In the genomic region with DNA sequence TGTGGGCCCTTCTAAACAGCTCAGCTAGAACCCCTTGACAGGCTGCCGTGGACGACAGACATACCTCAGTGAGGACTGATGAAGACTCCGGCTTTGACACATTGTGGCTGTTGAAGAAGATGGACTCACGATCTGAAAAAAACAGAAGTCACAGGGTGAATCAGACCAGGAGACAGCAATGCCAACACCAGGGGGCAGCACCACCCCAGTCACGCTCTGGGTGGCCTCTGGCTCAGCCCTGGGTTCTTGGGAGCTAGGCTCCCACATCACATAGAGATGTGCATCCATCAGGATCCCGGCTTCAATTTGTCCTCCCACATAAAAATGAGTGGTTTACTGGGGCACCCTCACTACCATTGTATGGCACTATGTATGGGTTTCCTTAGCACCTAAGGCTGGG, we compare ENCODE assay signal across 9 mouse cellular contexts. TPM values are rescaled to one million over a fixed set of nuclear protein-coding genes. Genes with fewer than 3 reads are reported as not detected.
DNase-seq lines count a peak whose midpoint lies in the region; ATAC-seq lines count a peak whose summit lies in the region.
"Had no signal": no experiment of that assay in that cellular context is flagged by ENCODE, and none has a peak within 500 bp of the region (broad histone marks: within the 10 kb centered on the region; RNA-seq: fewer than 3 reads in every experiment).

No protein-coding gene starts in this region.

- H3K4me1 ChIP-seq in kidney, embryonic 16.5 days (ENCODE audit: insufficient read depth, low read length): no peaks in the 10 kb centered on the region
- H3K4me1 ChIP-seq in liver, embryonic 13.5 days (replicated peaks): no peaks in the 10 kb centered on the region
- H3K4me1 ChIP-seq in neural tube, embryonic 12.5 days: no peaks in the 10 kb centered on the region
- peaks cover 3% of the 10 kb centered on the region; the same call in 1 of the 2 replicates for H3K4me1 ChIP-seq in stomach, embryonic 16.5 days (ENCODE audit: control insufficient read depth, insufficient read depth, low read length)

- H3K27me3 ChIP-seq in kidney, embryonic 16.5 days (ENCODE audit: insufficient read depth, low read length): no peaks in the 10 kb centered on the region
- no peaks in the 10 kb centered on the region for H3K27me3 ChIP-seq in liver, embryonic 13.5 days
- no peaks in the 10 kb centered on the region for H3K27me3 ChIP-seq in neural tube, embryonic 12.5 days (replicated peaks)
- H3K27me3 ChIP-seq in stomach, embryonic 16.5 days (ENCODE audit: control insufficient read depth, insufficient read depth, low read length): no peaks in the 10 kb centered on the region

- WGBS in kidney, embryonic 16.5 days: 49% methylated on average over 6 of the region's 6 CpGs
- WGBS in liver, embryonic 13.5 days (ENCODE audit: insufficient replicate concordance): 53% methylated on average over 6 of the region's 6 CpGs
- WGBS in neural tube, embryonic 12.5 days: 76% methylated on average over 6 of the region's 6 CpGs
- WGBS in stomach, embryonic 16.5 days: 66% methylated on average over 6 of the region's 6 CpGs

- peaks cover 9% of the 10 kb centered on the region; the same call in 1 of the 2 replicates for H3K36me3 ChIP-seq in kidney, embryonic 16.5 days (ENCODE audit: insufficient read depth, low read length)
- no peaks in the 10 kb centered on the region for H3K36me3 ChIP-seq in liver, embryonic 13.5 days
- peaks cover 10% of the 10 kb centered on the region for H3K36me3 ChIP-seq in neural tube, embryonic 12.5 days
- no peaks in the 10 kb centered on the region for H3K36me3 ChIP-seq in stomach, embryonic 16.5 days (ENCODE audit: control insufficient read depth, insufficient read depth, low read length)

- H3K4me3 ChIP-seq in kidney, embryonic 16.5 days (ENCODE audit: low read length): no peak overlapping the region
- H3K4me3 ChIP-seq in liver, embryonic 13.5 days (replicated peaks): no peak overlapping the region
- no peak overlapping the region for H3K4me3 ChIP-seq in neural tube, embryonic 12.5 days
- H3K4me3 ChIP-seq in stomach, embryonic 16.5 days (replicated peaks; ENCODE audit: low read length): no peak overlapping the region

- intact Hi-C loops in heart, postnatal 25 days (cut with DNase I): loop anchor here (2.0 kb wide), 1 partner anchor 128 kb away; no protein-coding TSS in a partner anchor

- no peak overlapping the region for H3K4me2 ChIP-seq in kidney, embryonic 16.5 days (replicated peaks; ENCODE audit: low read depth, low read length)
- H3K4me2 ChIP-seq in liver, embryonic 13.5 days: no peak overlapping the region
- H3K4me2 ChIP-seq in neural tube, embryonic 12.5 days (replicated peaks): no peak overlapping the region
- no peak overlapping the region for H3K4me2 ChIP-seq in stomach, embryonic 16.5 days (ENCODE audit: low read depth, low read length)

- H3K27ac ChIP-seq in kidney, embryonic 16.5 days (ENCODE audit: low read length): no peak overlapping the region
- no peak overlapping the region for H3K27ac ChIP-seq in liver, embryonic 13.5 days
- H3K27ac ChIP-seq in neural tube, embryonic 12.5 days: no peak overlapping the region
- no peak overlapping the region for H3K27ac ChIP-seq in stomach, embryonic 16.5 days (ENCODE audit: low read length)
- H3K27ac ChIP-seq: macrophage had no signal

- ATAC-seq in granulocyte monocyte progenitor cell, adult 5-6 weeks (replicated peaks; ENCODE audit: poor library complexity, severe bottlenecking): peak; percentile 77
- peak; percentile 66 for ATAC-seq in kidney, embryonic 16.5 days (ENCODE audit: low FRiP score, low TSS enrichment)
- no peak for ATAC-seq in liver, embryonic 13.5 days (ENCODE audit: low read depth)
- peak; percentile 70; the same call in 1 of the 2 replicates for ATAC-seq in neural tube, embryonic 12.5 days (ENCODE audit: low FRiP score, low read depth)
- ATAC-seq in stomach, embryonic 16.5 days (ENCODE audit: insufficient read depth, low FRiP score): peak; percentile 58; the same call in 1 of the 2 replicates

- H3K9ac ChIP-seq in kidney, embryonic 16.5 days (replicated peaks; ENCODE audit: low read length): no peak overlapping the region
- no peak overlapping the region for H3K9ac ChIP-seq in liver, embryonic 13.5 days
- no peak overlapping the region for H3K9ac ChIP-seq in neural tube, embryonic 12.5 days
- no peak overlapping the region for H3K9ac ChIP-seq in stomach, embryonic 16.5 days (ENCODE audit: low read length)

- peak; percentile 68 to 90 for DNase-seq in heart, adult 18-20 months
- no peak for DNase-seq in heart, postnatal 25 days (ENCODE audit: low spot score)
- peak; percentile 74 for DNase-seq in embryo, embryonic 10 days (ENCODE audit: low spot score)
- peak; percentile 26 for DNase-seq in liver, embryonic 13.5 days

- H3K9me3 ChIP-seq in kidney, embryonic 16.5 days (ENCODE audit: low read length): no peaks in the 10 kb centered on the region
- H3K9me3 ChIP-seq in liver, embryonic 13.5 days (replicated peaks): no peaks in the 10 kb centered on the region
- H3K9me3 ChIP-seq in neural tube, embryonic 12.5 days: no peaks in the 10 kb centered on the region
- no peaks in the 10 kb centered on the region for H3K9me3 ChIP-seq in stomach, embryonic 16.5 days (replicated peaks; ENCODE audit: control insufficient read depth, low read length)

RNA-seq across cellular contexts. Expression of a gene that starts 24.3 kb away (rescaled TPM):
- not detected for total RNA-seq in heart, adult 18-20 months (2021)
- not detected for total RNA-seq in heart, postnatal 25 days (2021)
- total RNA-seq in granulocyte monocyte progenitor cell, adult 5-6 weeks (2014; fragmentation: Nextera tagmentation): not detected in 2 replicates
- not detected in 2 replicates for total RNA-seq in granulocyte monocyte progenitor cell, adult 5-6 weeks (2017)
- polyA plus RNA-seq in kidney, embryonic 16.5 days (2015; fragmentation: Nextera tagmentation; extraction: Ambion mirVana): 5.4 and 13.7 TPM in 2 replicates
- 1.3 and 1.7 TPM in 2 replicates for polyA plus RNA-seq in liver, embryonic 13.5 days (2015; fragmentation: Nextera tagmentation; extraction: Ambion mirVana)
- 72.4 and 78.1 TPM in 2 replicates for polyA plus RNA-seq in neural tube, embryonic 12.5 days (2016; fragmentation: Nextera tagmentation; extraction: Ambion mirVana)
- polyA plus RNA-seq in stomach, embryonic 16.5 days (2015; fragmentation: Nextera tagmentation; extraction: Ambion mirVana): 15.8 and 17.5 TPM in 2 replicates
- polyA plus RNA-seq: macrophage had no signal
